Mouse (Mus musculus) embryonic fibroblast, embryonic 13.5 days (primary cell): ENCODE results near the gene 4932438A13Rik. TPM values are rescaled to one million over a fixed set of nuclear protein-coding genes. Genes with fewer than 3 reads are reported as not detected.

Experiments used
- H3K27ac ChIP-seq: 2 replicates; pipeline ENCODE4 v1.5.1; 2012; ENCODE audit warnings: low read length, control low read depth, inconsistent platforms; ENCODE audit not compliant: insufficient read depth
- H3K4me1 ChIP-seq: 2 replicates; pipeline ENCODE4 v1.6.1; 2011; ENCODE audit warnings: low read length; ENCODE audit not compliant: control insufficient read depth, insufficient read depth
- H3K4me3 ChIP-seq: 2 replicates; pipeline ENCODE4 v1.5.1; 2011; ENCODE audit warnings: mild to moderate bottlenecking, control low read depth, low read length; ENCODE audit not compliant: insufficient read depth
- CTCF ChIP-seq: IDR thresholded peaks from 2 replicates; pipeline ENCODE4 v1.5.1; 2011; ENCODE audit warnings: mild to moderate bottlenecking, control low read depth, low read length, moderate library complexity, borderline replicate concordance; ENCODE audit not compliant: insufficient read depth
- POLR2A ChIP-seq: IDR thresholded peaks from 2 replicates; pipeline ENCODE4 v1.6.1; 2011; ENCODE audit warnings: low read depth, mild to moderate bottlenecking, control low read depth, low read length, moderate library complexity
- polyA plus RNA-seq: library from polyadenylated mRNA; stranded (reverse); fragments of >200 nt; gene quantifications from 2 replicates; pipeline ENCODE4 v1.2.4, GENCODE M21; 2011; ENCODE audit warnings: low read depth; ENCODE audit not compliant: missing spikeins, insufficient read length

Gene 4932438A13Rik
- 34.1 and 43.9 TPM in 2 replicates for polyA plus RNA-seq

GRCm38 (mm10) chr3:36862721-36863275 lies at the start of gene 4932438A13Rik:
4932438A13Rik (plus strand) TSS chr3:36863104.
- TF ChIP-seq POLR2A, result peak; percentile 98
- TF ChIP-seq CTCF, result no peak
- Histone ChIP-seq H3K4me3 (peak within 1 kb of the TSS; percentile 79), H3K27ac (no peak within 1 kb of the TSS), H3K4me1 (no peaks in the 10 kb centered on the region)

DNA sequence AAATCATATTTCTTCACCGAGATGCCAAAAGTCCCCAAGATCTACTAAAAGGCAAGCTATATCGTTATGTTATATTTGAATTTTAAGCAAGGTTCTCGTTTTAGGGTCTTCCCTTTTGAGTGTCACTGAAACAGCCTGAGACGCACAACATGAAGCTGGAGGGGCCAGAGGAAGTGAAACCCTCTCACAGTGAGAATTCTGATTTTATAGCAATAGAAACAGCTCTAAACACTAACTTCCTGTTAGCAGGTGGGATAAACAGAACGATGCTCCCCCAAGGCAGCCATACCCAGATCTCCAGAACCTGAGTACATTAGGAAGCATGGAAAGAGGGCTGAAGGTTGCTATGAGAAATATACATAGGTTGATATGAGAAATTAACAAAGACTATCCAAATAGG lies 46.3 kb upstream of the 4932438A13Rik start:
- Histone ChIP-seq H3K4me1 (no peaks in the 10 kb centered on the region), H3K27ac (no peak overlapping the region), H3K4me3 (no peak overlapping the region)
- TF ChIP-seq CTCF (no peak), POLR2A (no peak)

DNA sequence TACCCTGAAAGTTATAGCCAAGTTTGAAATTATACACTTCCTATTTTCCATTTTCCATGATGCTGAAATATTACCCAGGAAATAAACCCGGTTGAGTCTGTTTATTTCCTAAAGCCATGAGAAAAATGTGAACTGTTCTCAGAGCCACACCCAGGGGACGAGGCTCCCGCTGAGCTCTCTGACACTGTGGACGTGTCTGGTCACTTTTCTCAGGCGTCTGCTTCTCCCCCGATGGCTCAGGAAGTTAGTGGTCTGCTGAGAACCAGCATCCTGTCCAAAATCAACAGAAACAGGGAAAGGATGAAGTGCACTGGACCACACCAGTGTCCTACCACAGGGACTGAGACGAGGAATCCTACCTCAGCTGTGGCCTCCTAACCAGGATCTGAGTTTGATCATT lies 43.5 kb upstream of the 4932438A13Rik start:
- TF ChIP-seq POLR2A, result no peak
- no peak for TF ChIP-seq CTCF
- H3K4me1 ChIP-seq, result no peaks in the 10 kb centered on the region
- H3K27ac ChIP-seq, result no peak overlapping the region
- no peak overlapping the region for H3K4me3 ChIP-seq

- no peak for TF ChIP-seq POLR2A
- TF ChIP-seq CTCF, result no peak
- no peak overlapping the region for H3K27ac ChIP-seq
- no peak overlapping the region for H3K4me3 ChIP-seq
- no peaks in the 10 kb centered on the region for H3K4me1 ChIP-seq
Measured at GRCm38 (mm10) chr3:36821037-36821436, 41.9 kb upstream of the 4932438A13Rik start.

DNA sequence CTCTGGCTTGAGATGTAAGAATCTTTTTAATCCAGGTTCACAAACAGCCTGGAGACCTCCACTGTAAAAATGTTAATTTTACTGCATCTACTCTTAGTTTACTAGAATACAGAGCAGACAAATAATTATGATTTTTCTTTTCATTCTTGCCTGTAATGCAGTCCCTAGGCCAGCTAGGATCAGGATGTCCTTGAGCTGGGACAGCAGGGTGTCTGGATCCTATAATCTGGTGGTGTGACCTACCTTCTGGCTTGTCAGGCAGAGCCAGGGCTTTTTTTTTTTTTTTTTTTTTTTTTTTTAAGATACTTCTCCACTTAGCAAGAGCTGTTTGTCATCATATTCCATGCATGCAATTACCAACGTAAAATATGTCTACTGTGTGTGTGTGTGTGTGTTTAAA lies 37.8 kb upstream of the 4932438A13Rik start:
- H3K4me1 ChIP-seq, result no peaks in the 10 kb centered on the region
- no peak overlapping the region for H3K4me3 ChIP-seq
- TF ChIP-seq CTCF (no peak), POLR2A (no peak)
- H3K27ac ChIP-seq, result no peak overlapping the region

DNA sequence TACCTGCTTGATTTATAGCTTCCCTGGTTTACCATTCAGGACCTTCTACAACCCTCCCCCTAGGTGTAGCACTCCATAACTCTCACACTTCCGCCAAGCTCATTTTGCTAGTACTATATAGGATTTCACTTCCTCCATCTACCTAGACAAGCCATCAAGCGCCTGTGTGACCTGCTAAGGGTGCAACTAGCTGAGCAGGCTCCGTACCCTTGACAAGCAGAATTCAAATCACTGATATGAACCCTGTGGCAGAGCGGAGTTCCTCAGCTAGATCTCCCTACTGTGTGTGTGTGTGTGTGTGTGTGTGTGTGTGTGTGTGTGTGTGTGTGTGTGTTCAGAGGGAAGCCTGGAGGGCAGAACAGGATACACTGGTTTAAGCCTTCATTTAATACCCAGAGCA lies 37.4 kb upstream of the 4932438A13Rik start:
- Histone ChIP-seq H3K4me3 (no peak overlapping the region), H3K27ac (no peak overlapping the region), H3K4me1 (no peaks in the 10 kb centered on the region)
- TF ChIP-seq CTCF (no peak), POLR2A (no peak)

DNA sequence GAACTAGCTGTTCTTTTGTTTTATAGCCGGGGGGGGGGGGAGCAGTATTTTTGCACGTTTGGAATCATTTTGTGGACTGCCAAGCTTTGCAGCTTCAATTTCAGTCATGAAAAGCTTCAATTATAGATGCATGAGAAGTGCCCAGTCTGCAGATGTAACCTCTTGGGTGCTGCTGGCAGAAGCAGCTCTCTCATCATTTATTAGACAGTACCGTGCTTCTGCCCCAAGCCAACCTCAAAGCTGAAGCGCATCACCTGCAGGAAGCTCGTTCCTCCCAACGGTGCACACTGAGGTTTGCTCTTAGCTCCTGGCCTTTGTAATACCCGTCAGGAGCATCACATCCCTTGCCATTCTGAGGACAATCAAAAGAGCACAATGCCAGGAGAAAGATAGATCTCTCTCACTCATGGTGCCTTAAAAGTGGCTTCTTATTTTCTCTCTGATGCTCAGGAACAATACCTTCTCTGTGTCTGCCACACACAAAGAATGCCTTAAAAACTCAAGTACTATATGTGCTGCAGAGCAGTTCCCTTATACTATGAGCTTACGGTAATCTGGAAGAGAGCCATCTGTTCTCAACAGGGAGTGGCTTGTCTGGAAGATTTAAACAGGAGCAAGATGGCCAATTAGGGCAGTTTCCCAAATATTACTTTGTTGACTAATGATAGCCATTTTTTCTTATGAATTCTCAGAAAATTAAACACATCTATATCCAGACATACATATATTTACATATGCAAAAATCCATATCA lies 35.5 kb upstream of the 4932438A13Rik start:
- H3K4me1 ChIP-seq, result no peaks in the 10 kb centered on the region
- TF ChIP-seq CTCF, result no peak
- TF ChIP-seq POLR2A, result no peak

DNA sequence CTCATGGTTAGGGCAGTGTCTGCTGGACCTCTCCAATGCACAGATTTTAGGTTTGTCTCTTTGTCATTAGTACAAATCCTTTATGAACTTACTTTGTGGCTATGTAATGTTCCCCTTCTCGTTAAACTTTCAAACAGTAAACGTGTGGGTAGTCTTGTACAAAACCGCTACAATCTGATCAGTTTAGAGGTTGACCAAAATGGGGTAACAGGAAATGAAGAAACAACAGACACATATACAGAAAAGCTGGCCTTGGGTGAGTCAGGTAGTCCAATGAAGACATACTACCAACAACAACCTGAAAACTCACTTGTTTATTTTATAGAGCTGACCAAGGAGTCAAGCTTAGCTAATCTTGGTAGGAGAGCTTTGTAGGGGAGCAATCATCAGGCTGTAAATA lies 32.7 kb upstream of the 4932438A13Rik start:
- Histone ChIP-seq H3K4me3 (no peak overlapping the region), H3K4me1 (no peaks in the 10 kb centered on the region), H3K27ac (no peak overlapping the region)
- TF ChIP-seq POLR2A, result no peak
- no peak for TF ChIP-seq CTCF

More for the DNA sequence above, 35.5 kb upstream of the 4932438A13Rik start:
- H3K27ac ChIP-seq, result no peak overlapping the region
- no peak overlapping the region for H3K4me3 ChIP-seq

- TF ChIP-seq CTCF, result no peak
- no peak for TF ChIP-seq POLR2A
- H3K27ac ChIP-seq, result no peak overlapping the region
- no peaks in the 10 kb centered on the region for H3K4me1 ChIP-seq
- no peak overlapping the region for H3K4me3 ChIP-seq
Measured at GRCm38 (mm10) chr3:36834426-36834825, 28.5 kb upstream of the 4932438A13Rik start.

DNA sequence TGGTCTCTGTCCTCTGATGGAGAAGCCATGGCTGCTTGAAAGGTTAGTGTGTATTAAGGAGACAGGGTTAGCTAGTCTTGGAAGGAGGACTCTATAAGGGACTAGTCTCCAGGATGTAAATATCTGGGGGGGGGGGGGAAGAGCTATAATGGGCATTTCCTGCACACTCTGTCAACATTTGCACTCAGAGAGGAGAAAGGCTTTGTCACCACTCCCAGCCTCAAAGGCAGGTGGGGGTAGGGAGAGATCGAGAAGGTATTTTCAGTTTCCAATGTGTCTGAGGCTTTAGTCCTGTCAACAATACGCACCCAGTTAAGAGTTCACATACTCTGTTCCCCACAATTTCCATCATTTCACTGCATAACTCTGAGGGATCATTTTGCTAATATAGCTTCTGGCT lies 28.1 kb upstream of the 4932438A13Rik start:
- no peak overlapping the region for H3K27ac ChIP-seq

More for the DNA sequence above, 28.1 kb upstream of the 4932438A13Rik start:
- H3K4me1 ChIP-seq, result no peaks in the 10 kb centered on the region
- TF ChIP-seq CTCF (no peak), POLR2A (no peak)
- no peak overlapping the region for H3K4me3 ChIP-seq
